Mouse (Mus musculus): ENCODE results near the gene Nup62cl. TPM values are rescaled to one million over a fixed set of nuclear protein-coding genes. Genes with fewer than 3 reads are reported as not detected.

Gene Nup62cl
- total and polyA plus RNA-seq, 2 experiments from 2014 or later = 0.78 to 1.1 TPM

DNA sequence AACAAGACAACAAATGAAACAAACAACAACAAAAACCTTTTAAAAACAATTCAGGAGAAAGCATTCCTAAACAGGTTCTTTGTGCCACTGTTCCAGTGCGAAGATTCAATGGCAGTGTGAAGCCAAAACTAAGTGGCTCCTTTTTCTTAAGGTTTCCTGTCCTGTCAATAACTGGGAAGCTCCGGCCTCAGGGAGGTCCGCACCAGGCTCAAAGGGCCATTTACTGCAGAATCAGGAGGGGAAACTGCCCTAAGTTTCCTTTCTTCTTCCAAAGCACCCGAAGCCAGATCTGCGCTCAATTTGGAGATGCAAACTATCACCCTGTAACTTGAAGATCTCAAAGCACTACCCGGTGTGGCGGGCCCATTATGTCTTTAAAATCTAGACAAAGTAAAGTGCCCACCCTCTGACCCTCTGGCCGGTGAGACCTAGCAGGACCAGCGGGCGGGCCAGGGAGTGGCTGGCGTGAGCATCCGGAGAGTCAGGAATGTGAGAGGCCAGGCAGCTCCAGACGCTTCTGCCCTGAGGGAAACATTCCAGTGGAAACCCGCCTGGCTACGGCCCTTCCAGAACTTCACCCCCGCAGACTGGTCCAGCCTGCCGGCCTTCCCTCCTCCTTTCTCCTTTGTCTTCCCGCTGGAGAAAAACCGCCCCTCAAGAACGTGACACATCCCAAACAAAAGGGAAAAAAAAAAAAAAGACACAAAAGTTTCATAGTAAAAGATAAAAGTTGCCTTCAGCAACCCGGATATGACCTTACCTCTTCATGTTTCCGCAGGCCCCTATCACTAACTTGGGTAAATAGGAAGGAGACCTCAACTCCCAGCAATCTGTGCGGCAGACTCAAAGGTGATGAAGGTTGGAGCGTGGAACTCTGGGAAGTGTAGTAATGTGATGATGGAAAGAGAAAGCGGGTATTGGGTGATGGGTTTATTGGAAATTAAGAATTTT, 64.5 kb downstream of the Nup62cl start, which contains the start of gene Rbm41:
Gene Rbm41 (minus strand): TSS at position 856 of the 951 bp plus-strand sequence.
- Histone ChIP-seq H3K27me3 (ENCODE audit: insufficient read depth, low read length) (no peaks in the 10 kb centered on the region), H3K9me3 (ENCODE audit: low read length) (no peaks in the 10 kb centered on the region), H3K4me3 (ENCODE audit: low read length) (peak within 1 kb of the TSS; percentile 57), H3K36me3 (ENCODE audit: insufficient read depth, low read length) (no peaks in the 10 kb centered on the region), H3K4me2 (ENCODE audit: low read depth, low read length) (peak within 1 kb of the TSS; percentile 52), H3K27ac (peak within 1 kb of the TSS; percentile 26; the same call in 1 of the 2 replicates), H3K9ac (replicated peaks; ENCODE audit: low read length) (peak within 1 kb of the TSS; percentile 47), H3K4me1 (ENCODE audit: insufficient read depth, low read length) (no peaks in the 10 kb centered on the region)
- peak; percentile 91 for ATAC-seq
- no peak for TF ChIP-seq CTCF (IDR thresholded peaks at IDR 0.05; ENCODE audit: low read depth)
- WGBS = 27% methylated on average over 25 of the region's 25 CpGs
- DNase-seq (ENCODE audit: low spot score) = peak; percentile 76

DNA sequence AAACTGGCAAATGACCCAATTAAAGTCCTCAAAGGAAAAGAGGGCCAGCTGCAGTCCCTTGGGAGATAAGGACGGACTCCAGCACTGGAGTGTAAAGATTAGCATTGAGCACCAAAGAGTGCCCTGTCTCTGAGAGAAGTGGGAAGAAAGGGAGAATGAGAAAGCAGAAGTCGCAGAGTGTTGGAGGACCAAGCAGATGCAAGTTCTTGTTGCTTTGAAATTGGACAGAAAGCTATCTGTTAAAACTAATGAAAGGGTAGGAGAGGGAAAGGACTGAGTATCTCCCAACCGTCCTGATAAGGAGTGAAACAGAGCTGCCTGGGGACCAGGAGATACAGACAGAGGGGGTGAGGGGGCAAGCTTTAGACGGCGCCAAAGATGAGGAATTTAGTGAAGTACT, 80.4 kb downstream of the Nup62cl start:
- ATAC-seq = no peak
- no peak overlapping the region for H3K9ac ChIP-seq (replicated peaks; ENCODE audit: low read length)

More for the DNA sequence above, 80.4 kb downstream of the Nup62cl start:
- Histone ChIP-seq H3K4me1 (ENCODE audit: insufficient read depth, low read length) (no peaks in the 10 kb centered on the region), H3K36me3 (ENCODE audit: insufficient read depth, low read length) (no peaks in the 10 kb centered on the region), H3K4me2 (ENCODE audit: low read depth, low read length) (no peak overlapping the region), H3K27ac (no peak overlapping the region), H3K4me3 (ENCODE audit: low read length) (no peak overlapping the region), H3K27me3 (ENCODE audit: insufficient read depth, low read length) (no peaks in the 10 kb centered on the region), H3K9me3 (ENCODE audit: low read length) (no peaks in the 10 kb centered on the region)
- no peak for DNase-seq (ENCODE audit: low spot score)
- no peak for TF ChIP-seq CTCF (IDR thresholded peaks at IDR 0.05; ENCODE audit: low read depth)
- WGBS = 86% methylated on average over 5 of the region's 5 CpGs

Other genes with a start within 250 kb of the Nup62cl start
- gene Morc4, start 191.0 kb downstream of the Nup62cl start, total RNA-seq (2014; rRNA removed) = 3.1 and 6.0 TPM in 2 replicates
- gene Morc4, start 191.0 kb downstream of the Nup62cl start, polyA plus RNA-seq (2015; fragmentation: Nextera tagmentation; extraction: Ambion mirVana) = 2.9 and 3.0 TPM in 2 replicates
- 7.1 and 7.5 TPM in 2 replicates for gene Rbm41, start 64.1 kb downstream of the Nup62cl start, total RNA-seq (2014; rRNA removed)
- gene Rbm41, start 64.1 kb downstream of the Nup62cl start, polyA plus RNA-seq (2015; fragmentation: Nextera tagmentation; extraction: Ambion mirVana) = 2.4 and 2.7 TPM in 2 replicates
- gene Pih1h3b, start 167 bp upstream of the Nup62cl start, total RNA-seq (2014; rRNA removed) = not detected in 2 replicates
- gene Pih1h3b, start 167 bp upstream of the Nup62cl start, polyA plus RNA-seq (2015; fragmentation: Nextera tagmentation; extraction: Ambion mirVana) = not detected in 2 replicates